11 mouse cellular contexts compared by ENCODE assay signal in genomic region chr8:119972558-119972957, GRCm38 (mm10). TPM values are rescaled to one million over a fixed set of nuclear protein-coding genes. Genes with fewer than 3 reads are reported as not detected.
DNase-seq lines count a peak whose midpoint lies in the region; ATAC-seq and TF ChIP-seq lines count a peak whose summit lies in the region.
"Had no signal": no experiment of that assay in that cellular context is flagged by ENCODE, and none has a peak within 500 bp of the region (broad histone marks: within the 10 kb centered on the region; RNA-seq: fewer than 3 reads in every experiment).

No protein-coding gene starts in this region.

- no peaks in the 10 kb centered on the region for H3K79me2 ChIP-seq in heart, adult 2 months (replicated peaks; ENCODE audit: control insufficient read depth, insufficient read depth, low read length)

- TF ChIP-seq CTCF in heart, adult 2 months (IDR thresholded peaks at IDR 0.05): no peak

- H3K9ac ChIP-seq in heart, adult 2 months (ENCODE audit: low read depth, low read length): no peak overlapping the region
- H3K9ac ChIP-seq in kidney, embryonic 14.5 days (ENCODE audit: low read depth, low read length): no peak overlapping the region
- H3K9ac ChIP-seq: limb, embryonic 15.5 days had no signal

- peaks cover 14% of the 10 kb centered on the region; the same call in 1 of the 2 replicates for H3K4me1 ChIP-seq in heart, embryonic 10.5 days
- H3K4me1 ChIP-seq in heart, adult 2 months (ENCODE audit: control insufficient read depth, insufficient read depth, low read length): no peaks in the 10 kb centered on the region
- no peaks in the 10 kb centered on the region for H3K4me1 ChIP-seq in kidney, embryonic 14.5 days (ENCODE audit: control insufficient read depth, insufficient read depth, low read length)

- intact Hi-C loops in heart, adult 2 months (cut with DNase I): no loop called here

- 0 out of 2 replicates have a peak overlapping the region, but pooled peaks have one; percentile 42 for H3K27ac ChIP-seq in heart, embryonic 10.5 days
- no peak overlapping the region for H3K27ac ChIP-seq in heart, adult 2 months
- H3K27ac ChIP-seq in kidney, embryonic 14.5 days (ENCODE audit: low read depth, low read length): no peak overlapping the region
- H3K27ac ChIP-seq: limb, embryonic 15.5 days had no signal

- ATAC-seq in kidney, embryonic 14.5 days (ENCODE audit: low FRiP score, low TSS enrichment): no peak
- peak; percentile 51 for ATAC-seq in megakaryocyte-erythroid progenitor cell, adult 5-6 weeks (replicated peaks; ENCODE audit: low FRiP score, low TSS enrichment, poor library complexity, severe bottlenecking)
- ATAC-seq: midbrain, embryonic 16.5 days had no signal

- H3K27me3 ChIP-seq in heart, embryonic 10.5 days (ENCODE audit: insufficient read depth, poor library complexity, severe bottlenecking): no peaks in the 10 kb centered on the region
- no peaks in the 10 kb centered on the region for H3K27me3 ChIP-seq in heart, adult 2 months (ENCODE audit: control insufficient read depth, insufficient read depth, low read length)
- H3K27me3 ChIP-seq in kidney, embryonic 14.5 days (ENCODE audit: control insufficient read depth, insufficient read depth, low read length): no peaks in the 10 kb centered on the region

- H3K4me2 ChIP-seq in kidney, embryonic 14.5 days (replicated peaks; ENCODE audit: low read depth, low read length): no peak overlapping the region
- H3K4me2 ChIP-seq: limb, embryonic 15.5 days had no signal

- H3K4me3 ChIP-seq in heart, embryonic 10.5 days: no peak overlapping the region
- no peak overlapping the region for H3K4me3 ChIP-seq in heart, adult 2 months
- no peak overlapping the region for H3K4me3 ChIP-seq in kidney, embryonic 14.5 days (ENCODE audit: low read length)
- H3K4me3 ChIP-seq: limb, embryonic 15.5 days had no signal

- no peak for DNase-seq in heart, embryonic 10.5 days (ENCODE audit: low spot score)
- DNase-seq in heart, adult 2 months: no peak
- DNase-seq in kidney, postnatal 36 days: peak; percentile 9 to 23
- DNase-seq in c-Kit-positive CD71-negative TER-119-negative erythroid progenitor cells, embryonic 14.5 days (ENCODE audit: low read depth): peak; percentile 22
- no peak for DNase-seq in gastrocnemius, adult 18-20 months (ENCODE audit: low spot score)
- no peak for DNase-seq in right cerebral cortex, postnatal 25 days
- DNase-seq: cerebellum, adult 9-10 months had no signal

- H3K9me3 ChIP-seq in heart, embryonic 10.5 days: 0 out of 2 replicates have a peak, but pooled peaks cover 2% of the 10 kb centered on the region
- H3K9me3 ChIP-seq in kidney, embryonic 14.5 days (ENCODE audit: control insufficient read depth, low read length): peaks cover 3% of the 10 kb centered on the region
- H3K9me3 ChIP-seq: limb, embryonic 15.5 days had no signal

- H3K36me3 ChIP-seq in heart, embryonic 10.5 days: 0 out of 2 replicates have a peak, but pooled peaks cover under 1% of the 10 kb centered on the region
- no peaks in the 10 kb centered on the region for H3K36me3 ChIP-seq in heart, adult 2 months (ENCODE audit: control insufficient read depth, insufficient read depth, low read length)
- no peaks in the 10 kb centered on the region for H3K36me3 ChIP-seq in kidney, embryonic 14.5 days (ENCODE audit: control insufficient read depth, insufficient read depth, low read length)
- H3K36me3 ChIP-seq: limb, embryonic 15.5 days had no signal

- TF ChIP-seq EP300 in heart, adult 2 months (IDR thresholded peaks at IDR 0.05; ENCODE audit: insufficient read depth, low read depth, low read length): no peak

- WGBS in heart, embryonic 10.5 days: 53% methylated on average over 12 of the region's 12 CpGs
- WGBS in heart, adult 2 months: 32% methylated on average over 12 of the region's 12 CpGs
- WGBS in kidney, embryonic 14.5 days: 63% methylated on average over 12 of the region's 12 CpGs

- no peak for TF ChIP-seq POLR2A in heart, adult 2 months (IDR thresholded peaks at IDR 0.05; ENCODE audit: insufficient read depth, low read depth, low read length)

RNA-seq across cellular contexts. Expression of gene Crispld2, which starts 19.7 kb away (rescaled TPM):
- polyA plus RNA-seq in heart, embryonic 10.5 days (2016; fragmentation: Nextera tagmentation; extraction: Ambion mirVana): 3.2 and 9.7 TPM in 2 replicates
- total RNA-seq in heart, adult 2 months (2021): 10 to 100 TPM; 24.3 to 29.9 TPM
- 30.3 and 47.5 TPM in 2 replicates for polyA plus RNA-seq in heart, adult 2 months (2012; rRNA removed)
- polyA plus RNA-seq in kidney, embryonic 14.5 days (2014; fragmentation: Nextera tagmentation; extraction: Ambion mirVana): 4.9 and 5.2 TPM in 2 replicates
- 0.47 TPM in 1 of 2 replicates, not detected in the other for total RNA-seq in megakaryocyte-erythroid progenitor cell, adult 5-6 weeks (2014; fragmentation: Nextera tagmentation)
- not detected in 2 replicates for total RNA-seq in megakaryocyte-erythroid progenitor cell, adult 5-6 weeks (2017)
- 10 to 100 TPM; 11.2 to 13.1 TPM for total RNA-seq in gastrocnemius, adult 18-20 months (2021)

Comparison
In these comparisons a context has a peak if more than half of its experiments do, and no peak if none do; other contexts are left out.
1. DNase-seq: peak in kidney, postnatal 36 days (2 of 2) and c-Kit-positive CD71-negative TER-119-negative erythroid progenitor cells, embryonic 14.5 days (single experiment); none in heart, embryonic 10.5 days (single experiment), heart, adult 2 months (0 of 2), gastrocnemius, adult 18-20 months (single experiment) and right cerebral cortex, postnatal 25 days (single experiment).
2. RNA of gene Crispld2, which starts 19.7 kb away (total RNA-seq): 24.3 to 29.9 TPM in heart, adult 2 months and 11.2 to 13.1 TPM in gastrocnemius, adult 18-20 months; 0.47 TPM in megakaryocyte-erythroid progenitor cell, adult 5-6 weeks; every median in the first group is over 4 times any median in the second.